Mouse (Mus musculus) stomach, embryonic 15.5 days (tissue): ENCODE measurements around the gene Necab3. TPM values are rescaled to one million over a fixed set of nuclear protein-coding genes. Genes with fewer than 3 reads are reported as not detected.

Experiments
- ATAC-seq: fragments of 200-750 bp; cut with Nextera tagmentation; 2 replicates; pipeline ENCODE4 v1.8.0; 2017; ENCODE audit warnings: low read depth, moderate number of reproducible peaks, moderate TSS enrichment; ENCODE audit not compliant: insufficient read depth, low FRiP score
- H3K27ac ChIP-seq: fragments of 300-500 bp; sonication (generic); 2 replicates; pipeline ENCODE4 v1.5.1; 2015; ENCODE audit warnings: mild to moderate bottlenecking, inconsistent platforms
- H3K27me3 ChIP-seq: fragments of 300-500 bp; sonication (generic); replicated peaks from 2 replicates; pipeline ENCODE4 v1.6.1; 2015; ENCODE audit warnings: inconsistent platforms
- H3K36me3 ChIP-seq: fragments of 300-500 bp; sonication (generic); 2 replicates; pipeline ENCODE4 v1.6.1; 2015; ENCODE audit warnings: inconsistent platforms
- H3K4me1 ChIP-seq: fragments of 300-500 bp; sonication (generic); 2 replicates; pipeline ENCODE4 v1.6.1; 2015; ENCODE audit warnings: inconsistent platforms
- H3K4me2 ChIP-seq: fragments of 300-500 bp; sonication (generic); 2 replicates; pipeline ENCODE4 v1.6.1; 2015; ENCODE audit warnings: mild to moderate bottlenecking, inconsistent platforms
- H3K4me3 ChIP-seq: fragments of 300-500 bp; sonication (generic); replicated peaks from 2 replicates; pipeline ENCODE4 v1.5.1; 2015; ENCODE audit warnings: inconsistent platforms
- H3K9ac ChIP-seq: fragments of 300-500 bp; sonication (generic); 2 replicates; pipeline ENCODE4 v1.6.1; 2015; ENCODE audit warnings: inconsistent platforms
- H3K9me3 ChIP-seq: fragments of 300-500 bp; sonication (generic); 2 replicates; pipeline ENCODE4 v1.6.1; 2016; ENCODE audit warnings: inconsistent platforms
- WGBS: fragments of 180-500 bp; shearing (Covaris S2); methylation state at CpG from one replicate; pipeline ENCODE4 v1.1.7; 2015; 5-methylcytosine and 5-hydroxymethylcytosine counted together
- polyA plus RNA-seq: library from polyadenylated mRNA; unstranded; fragments of >200 nt; fragmentation: Nextera tagmentation; extraction: Ambion mirVana; gene quantifications from 2 replicates; pipeline ENCODE4 v1.2.1, GENCODE M21; 2015

The Necab3 gene
- polyA plus RNA-seq, 1 experiment from 2014 or later = 2.5 TPM

DNA sequence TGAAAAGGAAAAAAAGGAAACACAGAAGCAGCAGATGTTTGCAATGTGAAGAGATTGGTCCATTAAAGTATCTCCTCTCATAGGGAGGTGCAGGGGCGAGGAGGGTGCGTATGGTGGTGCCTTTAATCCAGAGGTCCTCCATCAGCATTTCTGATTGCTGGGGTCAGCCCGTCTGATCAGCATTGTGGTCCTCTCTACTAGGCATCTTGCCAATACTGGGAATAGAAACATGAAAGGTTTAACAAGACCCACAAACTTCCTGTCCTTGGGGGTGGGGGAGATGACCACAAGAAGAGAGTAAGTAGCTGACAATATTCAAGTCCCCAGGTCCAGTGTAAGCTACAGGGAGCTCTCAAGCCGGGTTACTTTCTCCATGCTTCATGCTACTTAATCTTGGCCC is 12.0 kb upstream of the Necab3 start:
- H3K36me3 ChIP-seq = no peaks in the 10 kb centered on the region
- peak overlapping the region; percentile 84 for H3K4me2 ChIP-seq
- H3K27ac ChIP-seq = peak overlapping the region; percentile 80
- no peaks in the 10 kb centered on the region for H3K9me3 ChIP-seq
- ATAC-seq = no peak
- no peaks in the 10 kb centered on the region for H3K27me3 ChIP-seq
- 0 out of 2 replicates have a peak overlapping the region, but pooled peaks have one; percentile 89 for H3K4me3 ChIP-seq
- no peak overlapping the region for H3K9ac ChIP-seq
- H3K4me1 ChIP-seq = peaks cover 31% of the 10 kb centered on the region
- 62% methylated on average over 4 of the region's 4 CpGs for WGBS

DNA sequence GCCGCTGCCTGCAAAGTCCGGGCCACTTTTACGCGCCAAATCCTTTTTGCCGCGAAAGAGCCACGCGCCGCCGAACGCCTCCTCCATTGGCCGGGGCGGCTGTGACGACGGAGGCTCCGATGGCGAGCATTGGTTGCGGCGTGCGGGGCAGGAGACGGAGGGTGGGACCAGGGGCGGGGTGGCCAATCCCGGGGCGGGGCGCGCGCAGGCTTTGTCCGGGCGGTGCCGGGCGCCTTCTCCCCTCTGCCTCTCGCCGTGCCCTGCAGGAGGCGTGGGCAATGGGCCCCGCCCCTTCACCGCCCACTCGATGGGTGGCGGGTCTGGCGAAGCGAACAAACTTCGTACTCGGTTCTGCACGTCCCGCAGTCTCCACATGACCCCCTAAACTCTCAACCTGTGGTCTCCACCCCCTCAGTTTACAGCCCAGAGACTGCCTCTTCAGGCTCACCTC is 11.2 kb upstream of the Necab3 start, which contains the start of gene E2f1:
E2f1 (minus strand) TSS at position 57 of the 451 bp plus-strand sequence.
- Histone ChIP-seq H3K4me1 (peaks cover 31% of the 10 kb centered on the region), H3K9me3 (no peaks in the 10 kb centered on the region), H3K4me2 (peak within 1 kb of the TSS; percentile 84), H3K9ac (peak within 1 kb of the TSS; percentile 45), H3K4me3 (peak within 1 kb of the TSS; percentile 89), H3K36me3 (no peaks in the 10 kb centered on the region), H3K27me3 (no peaks in the 10 kb centered on the region), H3K27ac (peak within 1 kb of the TSS; percentile 93)
- ATAC-seq = peak; percentile 97
- WGBS = under 1% methylated on average over 43 of the region's 44 CpGs

DNA sequence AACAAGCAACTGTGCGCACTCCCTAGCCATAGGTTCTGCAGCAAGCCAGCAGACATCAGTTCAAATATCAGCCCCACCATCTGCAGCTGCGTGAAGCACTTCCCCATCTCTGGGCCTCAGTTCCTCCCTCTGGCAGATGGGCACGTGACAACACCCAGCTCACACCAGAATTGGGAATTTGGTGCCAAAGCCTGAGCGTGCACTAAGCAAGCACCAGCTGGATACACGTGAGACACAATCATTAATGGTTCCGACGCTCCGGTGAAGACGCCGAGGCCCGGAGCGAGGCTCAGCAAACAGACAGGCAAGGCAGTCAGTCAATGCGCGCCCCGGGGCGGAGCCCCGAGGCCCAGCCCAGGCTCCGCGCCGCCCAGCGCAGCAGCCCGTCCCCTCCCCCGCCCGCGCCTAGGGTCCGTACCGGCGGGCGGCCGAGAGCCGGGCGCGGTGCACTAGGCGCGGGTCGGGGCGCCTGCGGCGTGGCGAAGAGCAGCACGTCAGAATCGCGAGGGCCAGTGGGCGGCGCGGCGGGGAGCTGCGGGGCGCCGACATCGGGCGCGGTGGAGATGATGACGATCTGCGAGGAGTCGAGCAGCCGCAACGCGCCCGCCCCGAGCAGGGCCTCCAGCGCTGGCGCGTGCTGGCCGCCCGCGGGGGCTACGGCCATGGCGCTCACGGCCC is 10.5 kb upstream of the Necab3 start:
- peak overlapping the region; percentile 93 for H3K27ac ChIP-seq
- peaks cover 31% of the 10 kb centered on the region for H3K4me1 ChIP-seq
- H3K36me3 ChIP-seq = 0 out of 2 replicates have a peak, but pooled peaks cover 1% of the 10 kb centered on the region
- WGBS = 1% methylated on average over 65 of the region's 70 CpGs
- peak overlapping the region; percentile 45 for H3K9ac ChIP-seq
- H3K4me3 ChIP-seq = peak overlapping the region; percentile 89
- H3K9me3 ChIP-seq = no peaks in the 10 kb centered on the region
- ATAC-seq = peak; percentile 82
- H3K27me3 ChIP-seq = no peaks in the 10 kb centered on the region
- H3K4me2 ChIP-seq = peak overlapping the region; percentile 84

DNA sequence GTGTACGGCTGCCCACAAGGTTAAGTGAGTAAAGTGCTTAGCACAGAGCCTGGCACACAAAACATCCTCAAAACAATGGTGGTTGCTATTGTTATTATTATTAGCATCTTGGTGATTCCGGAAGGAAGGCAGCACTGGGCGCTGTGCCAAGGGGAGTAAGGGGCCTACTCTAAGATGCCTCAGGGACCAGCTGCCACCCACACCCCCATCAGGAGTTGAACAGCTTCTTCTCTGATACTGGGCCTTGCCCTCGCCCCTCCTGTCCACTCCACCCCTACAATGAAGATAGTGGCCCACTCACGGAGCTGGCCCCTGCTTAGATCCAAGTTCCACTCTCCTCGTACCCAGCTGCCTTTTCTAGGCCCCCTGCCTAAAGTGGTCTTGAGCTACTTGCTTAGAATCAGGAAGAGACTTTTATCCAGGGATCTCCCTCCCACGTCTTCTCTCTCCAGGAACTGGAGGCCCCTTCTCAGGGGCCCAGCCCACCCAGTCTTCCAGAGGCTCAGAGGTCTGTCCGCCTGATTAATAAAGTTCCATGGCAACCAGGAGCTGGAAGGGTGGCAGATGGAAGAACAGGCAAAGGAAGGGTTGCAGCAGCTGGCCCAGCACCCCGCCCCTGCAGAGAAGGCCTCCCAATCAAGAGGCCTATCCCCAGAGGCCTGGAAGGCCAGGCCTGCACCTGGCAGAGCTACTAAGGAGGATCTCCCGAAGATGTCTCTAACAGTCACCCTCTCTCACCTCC is 9.8 kb upstream of the Necab3 start:
- H3K9me3 ChIP-seq = no peaks in the 10 kb centered on the region
- H3K4me3 ChIP-seq = peak overlapping the region; percentile 89
- peaks cover 8% of the 10 kb centered on the region; the same call in 1 of the 2 replicates for H3K36me3 ChIP-seq
- no peaks in the 10 kb centered on the region for H3K27me3 ChIP-seq
- 10% methylated on average over 10 of the region's 10 CpGs for WGBS
- H3K4me2 ChIP-seq = peak overlapping the region; percentile 84
- peak overlapping the region; percentile 45 for H3K9ac ChIP-seq
- ATAC-seq = no peak
- peaks cover 31% of the 10 kb centered on the region for H3K4me1 ChIP-seq
- H3K27ac ChIP-seq = peak overlapping the region; percentile 93

DNA sequence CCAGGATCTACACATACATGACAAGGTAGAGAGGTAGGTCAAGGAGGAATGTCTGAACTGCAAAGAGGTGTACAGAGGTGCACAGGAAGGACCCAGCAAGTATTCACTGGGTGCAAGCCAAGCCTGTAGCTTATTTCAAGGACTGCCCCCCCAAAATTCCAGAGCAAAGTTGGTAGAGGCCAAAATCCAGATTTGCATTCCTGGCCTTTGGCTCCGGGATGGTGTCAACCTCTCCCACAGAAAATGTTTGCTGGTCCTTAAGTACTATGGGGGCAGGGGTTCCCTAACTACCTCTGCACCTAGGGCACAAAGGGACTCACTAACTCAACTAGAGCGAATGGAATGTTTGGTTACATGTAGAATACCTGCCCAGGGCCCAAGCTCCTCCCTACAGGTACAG is 9.1 kb upstream of the Necab3 start:
- H3K36me3 ChIP-seq = peaks cover 14% of the 10 kb centered on the region
- no peaks in the 10 kb centered on the region for H3K9me3 ChIP-seq
- peak overlapping the region; percentile 93 for H3K27ac ChIP-seq
- peak overlapping the region; percentile 84 for H3K4me2 ChIP-seq
- WGBS = 52% methylated on average over 2 of the region's 2 CpGs
- no peaks in the 10 kb centered on the region for H3K27me3 ChIP-seq
- H3K9ac ChIP-seq = no peak overlapping the region; the same call in 1 of the 2 replicates
- H3K4me3 ChIP-seq = peak overlapping the region; percentile 89
- ATAC-seq = no peak
- peaks cover 31% of the 10 kb centered on the region for H3K4me1 ChIP-seq

DNA sequence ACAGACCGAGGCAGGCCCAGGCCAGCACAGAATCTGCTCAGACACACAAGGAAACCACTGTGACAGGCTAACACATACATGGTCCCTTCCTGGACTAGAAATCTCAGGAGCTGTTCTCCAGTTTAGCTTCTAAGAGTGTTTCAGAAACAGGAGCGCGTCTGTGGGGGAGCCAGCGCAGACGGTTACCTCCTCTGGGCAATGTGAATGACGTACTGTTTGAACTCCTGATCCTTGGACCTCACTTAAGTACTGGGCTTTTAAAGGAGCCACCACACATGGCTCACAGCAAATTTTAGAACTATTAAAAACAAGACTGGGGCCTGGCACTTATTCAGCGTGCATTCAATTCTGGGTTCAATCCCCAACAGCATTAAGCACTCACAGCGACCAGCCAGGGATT is 8.0 kb upstream of the Necab3 start:
- Histone ChIP-seq H3K9ac (no peak overlapping the region), H3K4me3 (no peak overlapping the region), H3K27me3 (no peaks in the 10 kb centered on the region), H3K9me3 (no peaks in the 10 kb centered on the region), H3K4me1 (peaks cover 29% of the 10 kb centered on the region), H3K4me2 (peak overlapping the region; percentile 27), H3K27ac (no peak overlapping the region), H3K36me3 (peaks cover 16% of the 10 kb centered on the region)
- ATAC-seq = no peak
- 32% methylated on average over 8 of the region's 8 CpGs for WGBS

DNA sequence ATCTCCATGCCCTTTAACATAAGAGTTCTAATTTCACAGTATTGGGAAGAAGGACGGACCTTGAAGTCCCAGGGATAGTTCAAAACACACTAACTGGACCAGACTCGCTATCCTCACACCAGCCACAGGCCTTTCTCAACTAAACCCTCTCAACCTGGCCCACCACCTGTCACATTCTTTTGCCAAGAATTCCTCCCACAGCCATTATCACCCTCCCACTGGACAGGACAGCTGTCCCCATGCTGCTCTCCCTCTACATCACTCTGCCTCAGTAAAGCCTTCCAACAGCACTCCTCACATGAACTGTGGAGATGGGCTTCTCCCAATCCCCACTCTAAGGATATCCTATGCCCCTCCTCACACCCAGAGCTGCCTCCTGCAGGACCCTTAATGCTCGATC is 6.9 kb upstream of the Necab3 start:
- Histone ChIP-seq H3K27ac (no peak overlapping the region), H3K4me3 (no peak overlapping the region), H3K27me3 (no peaks in the 10 kb centered on the region), H3K36me3 (peaks cover 23% of the 10 kb centered on the region), H3K9ac (no peak overlapping the region), H3K4me2 (no peak overlapping the region), H3K4me1 (peaks cover 21% of the 10 kb centered on the region), H3K9me3 (no peaks in the 10 kb centered on the region)
- ATAC-seq = no peak
- WGBS = 79% methylated on average over 3 of the region's 3 CpGs

DNA sequence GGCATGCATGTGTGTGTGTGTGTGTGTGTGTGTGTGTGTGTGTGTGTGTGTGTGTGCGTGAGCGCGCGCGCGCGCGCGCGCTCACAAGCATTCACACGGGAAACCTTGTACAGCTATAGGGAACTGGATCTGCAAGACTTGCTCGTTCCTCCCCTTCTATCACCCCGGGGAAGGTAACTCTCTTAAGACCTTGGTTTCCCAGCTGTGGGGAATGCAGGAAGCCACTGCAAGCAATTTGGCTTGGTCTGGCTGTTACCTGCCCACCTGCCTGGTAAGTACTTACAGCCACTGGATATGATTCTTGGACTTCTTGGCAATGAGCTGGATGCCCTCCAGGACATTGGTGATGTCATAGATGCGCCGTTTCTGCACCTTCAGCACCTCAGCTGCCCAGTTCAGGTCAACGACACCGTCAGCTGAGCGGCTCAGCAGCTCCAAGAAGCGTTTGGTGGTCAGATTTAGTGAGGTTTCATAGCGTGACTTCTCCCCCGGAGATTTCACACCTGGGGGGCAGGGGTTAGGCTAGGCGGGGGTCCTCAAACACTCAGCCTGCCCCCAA is 5.0 kb upstream of the Necab3 start:
- no peak overlapping the region for H3K9ac ChIP-seq
- H3K4me3 ChIP-seq = no peak overlapping the region
- H3K27me3 ChIP-seq = no peaks in the 10 kb centered on the region
- H3K36me3 ChIP-seq = peaks cover 23% of the 10 kb centered on the region
- no peak overlapping the region for H3K27ac ChIP-seq
- H3K4me1 ChIP-seq = peaks cover 22% of the 10 kb centered on the region
- H3K4me2 ChIP-seq = no peak overlapping the region
- whole genome bisulfite sequencing = 87% methylated on average over 22 of the region's 22 CpGs
- ATAC-seq = no peak
- H3K9me3 ChIP-seq = no peaks in the 10 kb centered on the region

DNA sequence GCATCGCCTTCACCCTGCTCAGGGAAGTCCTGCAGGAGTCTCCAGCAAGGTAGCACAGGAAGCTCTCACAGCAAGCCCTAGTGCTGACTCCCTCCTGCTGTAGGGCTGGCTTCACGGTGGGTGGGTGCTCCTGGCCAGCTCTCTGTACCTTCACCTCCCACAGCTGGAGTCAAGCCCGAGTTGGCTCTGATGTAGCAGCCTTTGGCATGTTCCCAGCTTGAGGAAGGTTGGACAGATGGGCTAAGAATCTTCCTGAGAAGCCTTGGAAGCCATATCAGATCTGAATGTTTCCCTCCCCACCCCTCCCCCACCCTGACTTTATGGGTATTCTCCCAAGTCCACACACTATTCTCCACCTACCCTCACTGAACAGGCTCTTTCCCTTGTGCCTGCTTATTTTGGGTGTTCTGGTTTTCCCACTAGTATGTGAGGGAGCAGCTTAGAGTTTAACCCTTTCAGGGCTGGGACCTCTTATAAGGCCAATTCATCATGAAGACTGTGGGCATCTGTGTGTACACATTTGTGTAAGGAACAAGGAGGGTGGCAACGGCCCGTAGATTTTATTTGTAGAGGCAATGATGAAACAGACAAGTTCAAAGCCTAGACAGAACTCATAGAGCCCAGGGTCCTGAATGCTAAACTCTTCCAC is 1.4 kb downstream of the Necab3 start:
- Histone ChIP-seq H3K36me3 (peaks cover 7% of the 10 kb centered on the region), H3K4me2 (no peak overlapping the region), H3K27ac (no peak overlapping the region), H3K4me3 (no peak overlapping the region), H3K9me3 (no peaks in the 10 kb centered on the region), H3K27me3 (no peaks in the 10 kb centered on the region), H3K9ac (no peak overlapping the region), H3K4me1 (peaks cover 25% of the 10 kb centered on the region)
- ATAC-seq = no peak
- whole genome bisulfite sequencing = 53% methylated on average over 5 of the region's 5 CpGs

DNA sequence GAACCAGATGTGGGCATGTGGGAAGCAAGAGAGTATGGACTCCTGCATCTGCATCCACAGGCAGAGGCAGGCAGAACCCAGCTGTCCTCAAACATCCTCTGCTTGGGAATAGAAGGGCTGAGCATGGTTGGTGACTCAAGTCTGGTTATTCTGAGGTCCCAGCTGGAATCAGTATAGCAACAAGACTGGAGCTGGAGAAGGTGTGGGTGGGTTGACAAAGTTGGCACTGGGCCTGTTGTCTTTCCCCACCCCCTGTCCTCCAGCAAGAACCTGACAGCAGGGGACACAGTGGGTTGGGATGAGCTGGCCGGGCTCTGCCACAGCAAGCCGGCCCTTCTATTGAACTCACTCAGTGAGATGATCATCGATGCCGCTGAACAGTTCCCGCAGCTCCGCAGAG is 3.5 kb downstream of the Necab3 start:
- H3K4me3 ChIP-seq = no peak overlapping the region
- H3K9ac ChIP-seq = no peak overlapping the region
- H3K4me2 ChIP-seq = no peak overlapping the region
- no peaks in the 10 kb centered on the region for H3K9me3 ChIP-seq
- 87% methylated on average over 6 of the region's 6 CpGs for WGBS
- no peaks in the 10 kb centered on the region for H3K36me3 ChIP-seq
- H3K27ac ChIP-seq = no peak overlapping the region
- H3K27me3 ChIP-seq = peaks cover 21% of the 10 kb centered on the region
- H3K4me1 ChIP-seq = peaks cover 32% of the 10 kb centered on the region
- no peak for ATAC-seq

DNA sequence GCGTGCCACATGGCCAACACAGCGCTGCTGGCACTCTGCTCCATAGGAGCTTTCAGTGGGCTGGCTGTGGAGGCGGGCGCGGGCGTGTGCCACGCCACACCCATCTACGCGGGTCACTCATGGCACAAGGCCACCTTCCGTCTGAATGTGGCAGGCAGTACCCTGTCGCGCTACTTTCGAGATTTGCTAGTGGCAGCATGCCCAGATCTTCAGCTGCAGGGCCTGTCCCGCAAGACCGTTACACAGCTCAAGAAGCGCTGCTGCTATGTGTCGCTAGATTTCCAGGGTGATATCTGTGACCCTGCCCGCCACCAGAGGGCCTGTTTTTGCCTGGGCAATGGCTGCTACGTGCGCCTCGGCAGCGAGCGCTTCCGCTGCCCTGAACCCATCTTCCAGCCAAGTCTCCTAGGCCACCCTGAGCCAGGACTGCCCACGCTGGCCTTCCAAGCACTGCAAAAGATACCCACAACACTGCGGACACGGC is 6.2 kb downstream of the Necab3 start:
- H3K9me3 ChIP-seq = no peaks in the 10 kb centered on the region
- peak overlapping the region; percentile 36 for H3K4me2 ChIP-seq
- H3K27me3 ChIP-seq = peaks cover 26% of the 10 kb centered on the region
- peaks cover 27% of the 10 kb centered on the region for H3K4me1 ChIP-seq
- H3K4me3 ChIP-seq = peak overlapping the region; percentile 8
- H3K36me3 ChIP-seq = no peaks in the 10 kb centered on the region
- H3K27ac ChIP-seq = no peak overlapping the region
- WGBS = 29% methylated on average over 27 of the region's 27 CpGs
- peak; percentile 32 for ATAC-seq
- H3K9ac ChIP-seq = no peak overlapping the region
